Mouse (Mus musculus) forebrain, embryonic 11.5 days (tissue): ENCODE measurements around the gene Tcl1b1. TPM values are rescaled to one million over a fixed set of nuclear protein-coding genes. Genes with fewer than 3 reads are reported as not detected.
"Not testable (repeated sequence)": the region's sequence is repeated elsewhere in the genome, so short reads cannot be mapped to it uniquely, and the experiment has no call there.

Source experiments
- ATAC-seq: fragments of 200-750 bp; cut with Nextera tagmentation; replicated peaks from 2 replicates; pipeline ENCODE4 v1.8.0; 2017; ENCODE audit warnings: moderate TSS enrichment; ENCODE audit not compliant: low FRiP score
- DNase-seq: peaks from one replicate; pipeline ENCODE4 v3.0.0-alpha.2; 2017; ENCODE audit warnings: low spot score
- H3K27ac ChIP-seq: fragments of 300-500 bp; sonication (generic); 2 replicates; pipeline ENCODE4 v1.5.1; 2014; ENCODE audit warnings: low read depth, low read length
- H3K27me3 ChIP-seq: fragments of 300-500 bp; sonication (generic); 2 replicates; pipeline ENCODE4 v1.6.1; 2014; ENCODE audit warnings: mild to moderate bottlenecking, low read length, mixed read lengths; ENCODE audit not compliant: control insufficient read depth, insufficient read depth
- H3K36me3 ChIP-seq: fragments of 300-500 bp; sonication (generic); 2 replicates; pipeline ENCODE4 v1.6.1; 2014; ENCODE audit warnings: mild to moderate bottlenecking, low read length, moderate library complexity, mixed read lengths; ENCODE audit not compliant: control insufficient read depth, insufficient read depth
- H3K4me1 ChIP-seq: fragments of 300-500 bp; sonication (generic); replicated peaks from 2 replicates; pipeline ENCODE4 v1.6.1; 2014; ENCODE audit warnings: low read length, mixed read lengths; ENCODE audit not compliant: control insufficient read depth, insufficient read depth
- H3K4me2 ChIP-seq: fragments of 300-500 bp; sonication (generic); 2 replicates; pipeline ENCODE4 v1.6.1; 2014; ENCODE audit warnings: low read depth, mild to moderate bottlenecking, low read length, moderate library complexity, mixed read lengths; ENCODE audit not compliant: severe bottlenecking
- H3K4me3 ChIP-seq: fragments of 300-500 bp; sonication (generic); 2 replicates; pipeline ENCODE4 v1.5.1; 2014; ENCODE audit warnings: low read depth, low read length
- H3K9ac ChIP-seq: fragments of 300-500 bp; sonication (generic); 2 replicates; pipeline ENCODE4 v1.6.1; 2014; ENCODE audit warnings: low read length
- H3K9me3 ChIP-seq: fragments of 300-500 bp; sonication (generic); 2 replicates; pipeline ENCODE4 v1.6.1; 2016; ENCODE audit warnings: low read length, mixed read lengths; ENCODE audit not compliant: control insufficient read depth
- WGBS: fragments of 180-500 bp; shearing (Covaris S2); extraction: QIAGEN DNeasy Blood & Tissue Kit; methylation state at CpG from one replicate; pipeline ENCODE4 v1.1.7; 2014; 5-methylcytosine and 5-hydroxymethylcytosine counted together
- polyA plus RNA-seq: library from polyadenylated mRNA; unstranded; fragments of >200 nt; fragmentation: Nextera tagmentation; extraction: Ambion mirVana; gene quantifications from 2 replicates; pipeline ENCODE4 v1.2.1, GENCODE M21; 2014

Tcl1b1 gene
- polyA plus RNA-seq, 1 experiment from 2014 or later, result not detected

GRCm38 (mm10) chr12:105134167-105134566, 25.3 kb upstream of the Tcl1b1 start:
- not testable (repeated sequence) for H3K27ac ChIP-seq, H3K27me3 ChIP-seq, H3K9ac ChIP-seq, H3K9me3 ChIP-seq, ATAC-seq, DNase-seq, H3K4me2 ChIP-seq, H3K36me3 ChIP-seq, H3K4me3 ChIP-seq, H3K4me1 ChIP-seq
- WGBS, result 77% methylated on average over 2 of the region's 2 CpGs

DNA sequence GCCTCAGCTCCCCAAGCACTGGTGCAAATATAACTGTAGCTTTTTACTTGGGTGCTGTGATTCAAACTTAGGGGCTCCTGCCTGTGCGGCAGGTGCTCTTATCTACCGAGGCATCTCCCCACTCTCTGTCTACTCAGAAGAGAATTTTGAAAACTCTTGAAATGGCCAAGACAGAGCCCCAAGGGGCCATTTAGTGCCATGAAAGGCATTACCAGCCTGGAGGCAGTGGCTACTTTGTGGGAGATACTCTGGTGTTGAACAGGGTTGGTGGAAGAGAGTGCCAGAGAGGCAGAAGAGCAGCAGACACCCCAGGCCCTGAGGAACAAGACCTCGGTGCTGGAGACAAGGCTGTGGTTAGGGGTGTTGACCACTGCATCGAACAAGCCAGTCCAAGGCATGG, 24.7 kb upstream of the Tcl1b1 start:
- not testable (repeated sequence) for DNase-seq, H3K36me3 ChIP-seq, H3K27ac ChIP-seq, H3K9me3 ChIP-seq, H3K4me3 ChIP-seq, H3K4me2 ChIP-seq, H3K4me1 ChIP-seq, H3K9ac ChIP-seq, ATAC-seq, H3K27me3 ChIP-seq
- WGBS, result 87% methylated on average over 4 of the region's 4 CpGs

GRCm38 (mm10) chr12:105137729-105138128, 21.8 kb upstream of the Tcl1b1 start:
- ATAC-seq, H3K4me2 ChIP-seq, H3K4me1 ChIP-seq, H3K4me3 ChIP-seq, H3K9ac ChIP-seq, DNase-seq, H3K27me3 ChIP-seq, H3K36me3 ChIP-seq, H3K9me3 ChIP-seq, H3K27ac ChIP-seq: not testable (repeated sequence)
- 88% methylated on average over 1 of the region's 1 CpGs for WGBS

GRCm38 (mm10) chr12:105143096-105143495, 16.4 kb upstream of the Tcl1b1 start:
- WGBS, result 91% methylated on average over 3 of the region's 3 CpGs
- no peaks in the 10 kb centered on the region for H3K4me1 ChIP-seq
- H3K36me3 ChIP-seq, result no peaks in the 10 kb centered on the region
- H3K27me3 ChIP-seq, result no peaks in the 10 kb centered on the region
- DNase-seq, result no peak
- no peak overlapping the region for H3K27ac ChIP-seq
- no peak overlapping the region for H3K9ac ChIP-seq
- no peak overlapping the region for H3K4me2 ChIP-seq
- ATAC-seq, result no peak
- no peaks in the 10 kb centered on the region for H3K9me3 ChIP-seq
- no peak overlapping the region for H3K4me3 ChIP-seq

DNA sequence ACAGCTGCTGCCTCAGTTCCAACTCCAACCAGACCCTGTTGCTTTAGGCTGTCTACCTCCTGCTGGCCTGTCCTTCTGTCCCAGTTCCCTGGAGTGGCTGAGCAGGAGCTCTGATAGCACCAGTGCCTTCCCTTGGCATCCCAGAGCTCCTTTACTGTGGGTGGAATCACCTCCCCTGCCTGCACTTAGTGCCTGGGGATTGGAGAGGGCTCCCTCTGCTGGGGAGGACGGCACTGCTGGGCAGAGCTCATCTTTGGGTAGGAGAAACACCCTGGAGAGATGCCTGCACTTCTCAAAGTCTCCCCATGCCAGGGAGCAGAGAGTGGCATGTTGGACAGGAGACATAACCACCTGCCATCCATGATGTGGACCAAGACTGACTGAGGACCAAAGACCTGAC, 14.6 kb upstream of the Tcl1b1 start:
- not testable (repeated sequence) for ATAC-seq

DNA sequence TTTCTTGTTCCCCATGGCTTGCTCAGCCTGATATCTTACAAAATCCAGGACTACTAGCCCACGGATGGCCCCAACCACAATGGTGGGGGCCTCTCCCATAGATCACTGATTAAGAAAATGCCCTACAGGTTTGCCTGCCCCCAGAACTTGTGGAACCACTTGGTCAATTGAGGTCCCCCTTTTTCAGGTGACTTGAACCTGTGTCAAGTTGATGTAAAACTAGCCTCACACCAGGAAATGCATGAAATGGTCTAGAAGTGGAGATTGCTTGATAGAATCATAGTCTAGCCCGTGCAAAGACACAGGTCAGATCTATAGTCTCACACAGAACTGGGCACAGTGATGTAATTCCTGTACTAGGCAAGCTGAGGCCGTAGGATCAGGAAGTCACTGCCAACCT, 13.8 kb upstream of the Tcl1b1 start, which contains the start of gene Tcl1b2:
Tcl1b2 (plus strand) TSS at position 301 of the 400 bp plus-strand sequence.
- DNase-seq (no peak), ATAC-seq (no peak)
- Histone ChIP-seq H3K9ac (no peak within 1 kb of the TSS), H3K4me3 (no peak within 1 kb of the TSS), H3K27ac (no peak within 1 kb of the TSS), H3K36me3 (no peaks in the 10 kb centered on the region), H3K4me1 (no peaks in the 10 kb centered on the region), H3K9me3 (no peaks in the 10 kb centered on the region), H3K4me2 (no peak within 1 kb of the TSS), H3K27me3 (no peaks in the 10 kb centered on the region)
- WGBS, result 74% methylated on average over 3 of the region's 3 CpGs

More for the DNA sequence above, 14.6 kb upstream of the Tcl1b1 start:
- not testable (repeated sequence) for H3K4me1 ChIP-seq, H3K9ac ChIP-seq, H3K4me2 ChIP-seq, H3K27ac ChIP-seq, H3K27me3 ChIP-seq, H3K9me3 ChIP-seq, H3K4me3 ChIP-seq, H3K36me3 ChIP-seq, DNase-seq
- 60% methylated on average over 1 of the region's 1 CpGs for WGBS

- ATAC-seq, H3K4me1 ChIP-seq, H3K4me2 ChIP-seq, DNase-seq, H3K27ac ChIP-seq, H3K9ac ChIP-seq, H3K4me3 ChIP-seq, H3K9me3 ChIP-seq, H3K27me3 ChIP-seq, H3K36me3 ChIP-seq: not testable (repeated sequence)
- WGBS, result 80% methylated on average over 4 of the region's 4 CpGs
These were observed 4.2 kb upstream of the Tcl1b1 start for GRCm38 (mm10) chr12:105155286-105155685.

DNA sequence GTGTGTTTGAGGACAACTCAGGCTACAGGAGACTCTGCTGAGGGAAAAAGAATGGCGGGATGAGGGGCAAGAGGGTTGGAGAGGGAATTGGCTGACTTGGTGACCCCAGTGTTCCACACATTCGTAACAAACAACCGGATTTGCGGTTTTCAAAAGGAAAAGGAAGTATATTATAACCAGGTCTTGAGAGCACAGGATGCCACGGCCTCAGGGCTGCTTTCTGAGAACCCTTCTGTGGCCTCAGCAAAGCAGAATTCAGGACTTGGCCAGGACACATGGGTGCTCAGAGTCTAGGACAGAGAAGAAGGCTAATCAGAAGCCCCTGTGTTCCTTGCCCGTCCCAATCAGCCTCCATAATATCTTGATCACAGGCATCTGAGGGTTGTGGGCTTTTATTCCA, 648 bp upstream of the Tcl1b1 start:
- ATAC-seq, result no peak
- Histone ChIP-seq H3K9ac (no peak overlapping the region), H3K4me3 (no peak overlapping the region), H3K9me3 (no peaks in the 10 kb centered on the region), H3K27me3 (no peaks in the 10 kb centered on the region), H3K4me2 (no peak overlapping the region), H3K4me1 (no peaks in the 10 kb centered on the region), H3K27ac (no peak overlapping the region), H3K36me3 (no peaks in the 10 kb centered on the region)
- 83% methylated on average over 6 of the region's 6 CpGs for WGBS
- no peak for DNase-seq

DNA sequence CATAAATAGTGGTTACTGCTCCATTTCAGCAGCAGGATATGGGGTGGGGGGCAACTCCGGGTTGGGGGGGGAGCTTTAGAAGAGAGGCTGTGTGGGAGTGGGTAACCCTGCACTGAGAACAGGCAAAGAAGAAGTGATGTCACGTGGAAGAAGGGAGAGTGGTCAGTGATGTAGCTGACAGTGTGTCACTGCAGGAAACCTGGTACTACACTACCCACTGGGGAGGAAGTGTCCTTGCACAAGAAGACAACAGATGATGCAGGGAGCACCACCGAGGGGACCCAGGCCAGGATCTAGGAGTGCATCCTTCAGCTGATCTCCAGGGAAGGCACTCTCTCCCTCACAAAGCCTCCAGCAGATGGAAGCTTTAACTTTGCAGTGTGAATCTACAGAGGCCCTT, 7.2 kb downstream of the Tcl1b1 start:
- ATAC-seq (no peak), DNase-seq (no peak)
- Histone ChIP-seq H3K4me1 (no peaks in the 10 kb centered on the region), H3K9me3 (no peaks in the 10 kb centered on the region), H3K27ac (no peak overlapping the region), H3K36me3 (no peaks in the 10 kb centered on the region), H3K27me3 (no peaks in the 10 kb centered on the region), H3K4me2 (no peak overlapping the region), H3K4me3 (no peak overlapping the region), H3K9ac (no peak overlapping the region)
- WGBS, result 87% methylated on average over 3 of the region's 3 CpGs
